Mouse (Mus musculus): ENCODE data around the gene Krit1.
"Not testable (repeated sequence)": the region's sequence is repeated elsewhere in the genome, so short reads cannot be mapped to it uniquely, and the experiment has no call there.

Krit1 gene

DNA sequence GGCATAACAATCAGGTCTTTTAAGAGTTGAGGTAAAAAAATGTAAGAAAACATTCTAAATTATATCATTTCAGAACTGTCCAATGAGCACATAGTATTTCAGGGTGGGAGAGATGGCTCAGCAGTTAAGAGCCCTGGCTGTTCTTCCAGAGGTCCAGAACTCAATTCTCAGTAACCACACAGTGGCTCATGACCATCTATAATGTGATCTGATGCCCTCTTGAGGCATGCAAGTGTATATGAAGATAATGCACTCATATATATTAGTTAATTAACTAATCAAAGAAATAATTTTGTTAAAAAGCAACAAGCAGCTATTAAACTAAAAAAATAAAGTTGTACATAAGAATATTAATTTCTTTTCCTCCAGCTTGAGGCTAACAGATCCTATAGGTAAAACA is 86.2 kb downstream of the Krit1 start:
- no peak for DNase-seq (ENCODE audit: low spot score)

DNA sequence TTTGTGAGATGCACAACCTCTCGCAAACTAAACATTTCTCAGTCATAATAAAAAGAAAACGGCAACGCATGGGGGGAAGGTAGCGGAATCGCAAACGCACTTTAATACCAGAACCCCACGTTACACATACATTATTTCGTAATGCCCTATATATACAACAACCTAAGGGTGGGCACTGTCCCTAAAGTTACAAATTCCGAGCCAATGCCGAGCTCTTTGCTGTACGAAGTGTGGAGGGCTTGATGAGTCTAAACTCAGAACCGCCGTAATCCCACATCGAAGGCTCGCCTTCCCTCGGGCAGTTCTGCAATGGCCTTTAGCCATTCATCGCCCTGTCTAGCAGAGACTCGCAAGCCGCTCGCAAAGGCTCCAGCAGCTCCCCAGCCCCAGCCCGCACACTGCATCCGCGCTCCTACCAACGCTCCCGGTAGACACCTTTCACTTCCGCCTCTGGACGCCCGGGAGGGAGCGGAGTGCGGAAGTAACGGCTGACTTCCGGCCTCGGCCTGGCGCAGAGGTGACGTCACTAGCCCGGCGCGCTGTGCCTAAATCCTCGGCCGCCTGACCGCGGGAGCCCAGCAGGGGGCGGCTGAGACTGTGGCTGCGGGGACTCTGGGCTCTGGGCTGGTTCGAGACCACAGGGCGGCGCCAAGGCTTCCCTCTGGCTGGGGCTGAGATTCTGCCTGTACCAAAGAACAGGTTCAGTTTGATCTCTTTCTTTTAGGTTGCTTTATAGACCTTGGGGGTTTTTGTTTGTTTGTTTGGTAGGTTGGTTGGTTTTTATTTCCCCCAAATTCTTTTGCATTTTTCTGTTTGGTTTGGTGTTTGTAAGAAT is 90.7 kb downstream of the Krit1 start, which contains the start of gene Mterf1a:
Gene Mterf1a (minus strand): TSS at position 475 of the 835 bp plus-strand sequence.
- not testable (repeated sequence) for DNase-seq (ENCODE audit: low spot score)

DNA sequence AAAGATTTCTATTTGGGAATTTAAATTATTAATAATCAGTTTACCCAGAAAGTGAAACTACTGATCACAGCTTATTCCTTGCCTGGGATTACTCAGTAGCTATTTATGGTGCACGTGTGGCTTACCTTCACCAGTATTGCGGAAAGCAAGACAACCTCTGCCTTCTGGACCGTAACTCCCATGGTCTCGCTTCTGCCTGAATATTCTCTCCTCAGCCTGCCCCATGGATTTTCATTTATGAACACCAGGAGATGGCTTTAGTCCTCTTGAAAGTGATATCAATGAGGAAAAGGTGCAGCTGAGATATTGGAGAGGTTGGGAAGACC is 91.3 kb downstream of the Krit1 start:
- not testable (repeated sequence) for DNase-seq (ENCODE audit: low spot score)

Data from testis, postnatal 10 days (tissue).